Mouse (Mus musculus) heart, postnatal 0 days (tissue): ENCODE results near the gene Tsnaxip1.

Experiments used
- CTCF ChIP-seq: IDR thresholded peaks from 2 replicates; pipeline ENCODE4 v1.5.1; 2016; ENCODE audit warnings: antibody characterized with exemption, control low read depth, low read depth
- EP300 ChIP-seq: IDR thresholded peaks from 2 replicates; pipeline ENCODE4 v1.6.1; 2016; ENCODE audit warnings: antibody characterized with exemption, low read depth

DNA sequence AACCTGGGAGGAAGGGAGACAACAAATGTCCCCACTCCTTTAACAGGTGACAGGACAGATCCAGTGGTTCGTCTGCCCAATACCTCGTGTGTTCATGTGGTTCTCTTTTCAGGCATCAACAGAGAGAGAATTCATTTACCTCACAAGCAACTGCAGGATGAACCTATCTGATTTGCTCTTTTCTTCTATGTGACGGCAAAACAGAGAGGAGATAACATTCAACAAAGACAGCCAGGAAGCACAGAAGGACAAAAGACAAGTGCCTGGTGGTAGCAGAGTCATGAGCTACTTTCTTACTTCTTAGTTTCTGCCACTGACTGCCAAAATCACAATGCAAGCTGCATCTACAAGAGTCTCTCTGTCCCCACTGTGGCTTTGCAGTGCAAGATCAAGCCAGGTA lies 16.0 kb upstream of the Tsnaxip1 start:
- TF ChIP-seq CTCF (no peak), EP300 (no peak)
